Mouse (Mus musculus): ENCODE data around the gene Pbx2.

DNA sequence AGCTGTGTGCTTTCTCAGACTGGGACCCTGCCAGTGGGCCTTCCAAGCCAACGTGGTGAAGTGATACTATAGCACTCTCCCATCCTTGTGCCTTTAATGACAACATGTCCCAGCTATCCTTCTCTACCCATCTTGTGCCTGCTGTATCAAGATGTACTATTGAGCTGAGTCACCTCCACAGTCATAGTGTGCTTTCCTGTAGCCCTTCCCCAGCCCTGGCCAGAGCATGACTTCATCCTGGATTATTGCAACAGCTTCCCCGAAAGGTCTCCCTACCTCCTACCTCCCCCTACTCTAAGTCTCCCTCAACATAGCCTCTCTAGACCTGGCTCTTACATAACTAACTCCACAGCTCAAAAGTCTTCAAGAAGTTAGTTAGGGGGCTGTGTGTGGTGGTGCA, 44.6 kb downstream of the Pbx2 start:
- no peak for TF ChIP-seq CTCF (IDR thresholded peaks at IDR 0.05; ENCODE audit: insufficient read depth, low read length)
- no peak for TF ChIP-seq POLR2A (IDR thresholded peaks at IDR 0.05; ENCODE audit: borderline replicate concordance, extremely low read depth, low read depth, low read length)

All from lung, adult 2 months (tissue).